Mouse (Mus musculus): ENCODE data around the gene Abcc10. TPM values are rescaled to one million over a fixed set of nuclear protein-coding genes. Genes with fewer than 3 reads are reported as not detected.

The Abcc10 gene
- polyA plus RNA-seq, 1 experiment from 2014 or later = 3.6 TPM

GRCm38 (mm10) chr17:46275034-46275433 is 53.1 kb downstream of the Abcc10 start:
- 74% methylated on average over 6 of the region's 6 CpGs for WGBS
- H3K9ac ChIP-seq (replicated peaks; ENCODE audit: low read length) = no peak overlapping the region
- no peak overlapping the region for H3K27ac ChIP-seq (replicated peaks; ENCODE audit: low read depth, low read length)
- no peaks in the 10 kb centered on the region for H3K9me3 ChIP-seq (replicated peaks; ENCODE audit: control insufficient read depth, low read length)
- H3K36me3 ChIP-seq (replicated peaks; ENCODE audit: control insufficient read depth, insufficient read depth, low read depth, low read length) = peaks cover 1% of the 10 kb centered on the region; the same call in 1 of the 2 replicates
- peaks cover 2% of the 10 kb centered on the region; the same call in 1 of the 2 replicates for H3K4me1 ChIP-seq (ENCODE audit: control insufficient read depth, insufficient read depth, low read length)
- ATAC-seq (replicated peaks; ENCODE audit: insufficient number of reproducible peaks, low FRiP score, low TSS enrichment, low read depth) (no peak), DNase-seq (ENCODE audit: low spot score) (no peak)
- H3K4me3 ChIP-seq (ENCODE audit: low read depth, low read length) = no peak overlapping the region
- H3K27me3 ChIP-seq (ENCODE audit: control insufficient read depth, insufficient read depth, low read length) = no peaks in the 10 kb centered on the region
- H3K4me2 ChIP-seq (ENCODE audit: low read depth, low read length) = no peak overlapping the region

- Histone ChIP-seq H3K4me3 (ENCODE audit: low read depth, low read length) (no peak overlapping the region), H3K36me3 (replicated peaks; ENCODE audit: control insufficient read depth, insufficient read depth, low read depth, low read length) (peaks cover 4% of the 10 kb centered on the region; the same call in 1 of the 2 replicates), H3K27ac (replicated peaks; ENCODE audit: low read depth, low read length) (no peak overlapping the region), H3K9me3 (replicated peaks; ENCODE audit: control insufficient read depth, low read length) (no peaks in the 10 kb centered on the region), H3K4me2 (ENCODE audit: low read depth, low read length) (no peak overlapping the region; the same call in 1 of the 2 replicates), H3K27me3 (ENCODE audit: control insufficient read depth, insufficient read depth, low read length) (no peaks in the 10 kb centered on the region), H3K4me1 (ENCODE audit: control insufficient read depth, insufficient read depth, low read length) (peaks cover 2% of the 10 kb centered on the region; the same call in 1 of the 2 replicates), H3K9ac (replicated peaks; ENCODE audit: low read length) (no peak overlapping the region)
- WGBS = 38% methylated on average over 6 of the region's 6 CpGs
- DNase-seq (ENCODE audit: low spot score) (no peak), ATAC-seq (replicated peaks; ENCODE audit: insufficient number of reproducible peaks, low FRiP score, low TSS enrichment, low read depth) (no peak)
Measured at GRCm38 (mm10) chr17:46274465-46274864, 53.7 kb downstream of the Abcc10 start.

DNA sequence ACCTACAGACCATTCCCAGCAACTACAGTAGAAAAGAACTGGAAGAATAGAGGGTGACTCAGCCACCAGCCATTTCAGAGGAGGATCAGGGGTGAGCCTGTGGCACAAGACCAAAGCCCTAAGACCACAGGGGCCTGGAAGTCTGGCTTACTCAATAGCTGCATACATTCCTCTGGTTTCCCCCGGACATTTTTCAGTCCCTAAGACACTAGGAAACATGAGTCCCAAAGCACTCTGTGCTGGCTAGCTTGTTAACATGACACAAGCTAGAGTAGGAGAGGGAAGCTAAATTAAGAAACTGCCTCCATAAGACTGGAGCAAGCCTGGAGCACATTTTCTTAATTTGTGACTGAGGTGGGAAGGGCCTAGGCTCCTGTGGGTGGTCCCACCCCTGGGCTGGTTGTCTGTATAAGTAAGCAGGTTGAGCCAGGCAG is 54.3 kb downstream of the Abcc10 start:
- Histone ChIP-seq H3K9ac (replicated peaks; ENCODE audit: low read length) (no peak overlapping the region), H3K4me3 (ENCODE audit: low read depth, low read length) (no peak overlapping the region)
- ATAC-seq (replicated peaks; ENCODE audit: insufficient number of reproducible peaks, low FRiP score, low TSS enrichment, low read depth) = 0 out of 2 replicates have a peak, but pooled peaks have one; percentile 55

GRCm38 (mm10) chr17:46272675-46273074 is 55.5 kb downstream of the Abcc10 start:
- WGBS = 82% methylated on average over 5 of the region's 5 CpGs
- ATAC-seq (replicated peaks; ENCODE audit: insufficient number of reproducible peaks, low FRiP score, low TSS enrichment, low read depth) = no peak
- H3K27ac ChIP-seq (replicated peaks; ENCODE audit: low read depth, low read length) = no peak overlapping the region
- DNase-seq (ENCODE audit: low spot score) = no peak
- H3K4me2 ChIP-seq (ENCODE audit: low read depth, low read length) = no peak overlapping the region
- no peak overlapping the region for H3K9ac ChIP-seq (replicated peaks; ENCODE audit: low read length)
- H3K36me3 ChIP-seq (replicated peaks; ENCODE audit: control insufficient read depth, insufficient read depth, low read depth, low read length) = peaks cover 4% of the 10 kb centered on the region; the same call in 1 of the 2 replicates
- no peaks in the 10 kb centered on the region for H3K9me3 ChIP-seq (replicated peaks; ENCODE audit: control insufficient read depth, low read length)
- H3K4me3 ChIP-seq (ENCODE audit: low read depth, low read length) = no peak overlapping the region
- H3K4me1 ChIP-seq (ENCODE audit: control insufficient read depth, insufficient read depth, low read length) = peaks cover 2% of the 10 kb centered on the region; the same call in 1 of the 2 replicates
- H3K27me3 ChIP-seq (ENCODE audit: control insufficient read depth, insufficient read depth, low read length) = no peaks in the 10 kb centered on the region

More for the DNA sequence above, 54.3 kb downstream of the Abcc10 start:
- no peaks in the 10 kb centered on the region for H3K27me3 ChIP-seq (ENCODE audit: control insufficient read depth, insufficient read depth, low read length)
- no peak overlapping the region for H3K27ac ChIP-seq (replicated peaks; ENCODE audit: low read depth, low read length)
- H3K4me2 ChIP-seq (ENCODE audit: low read depth, low read length) = no peak overlapping the region
- peaks cover 2% of the 10 kb centered on the region; the same call in 1 of the 2 replicates for H3K4me1 ChIP-seq (ENCODE audit: control insufficient read depth, insufficient read depth, low read length)
- WGBS = 31% methylated on average over 1 of the region's 1 CpGs
- peak; percentile 39 for DNase-seq (ENCODE audit: low spot score)
- H3K36me3 ChIP-seq (replicated peaks; ENCODE audit: control insufficient read depth, insufficient read depth, low read depth, low read length) = peaks cover 4% of the 10 kb centered on the region; the same call in 1 of the 2 replicates
- no peaks in the 10 kb centered on the region for H3K9me3 ChIP-seq (replicated peaks; ENCODE audit: control insufficient read depth, low read length)

- peaks cover 4% of the 10 kb centered on the region; the same call in 1 of the 2 replicates for H3K36me3 ChIP-seq (replicated peaks; ENCODE audit: control insufficient read depth, insufficient read depth, low read depth, low read length)
- H3K9me3 ChIP-seq (replicated peaks; ENCODE audit: control insufficient read depth, low read length) = no peaks in the 10 kb centered on the region
- no peaks in the 10 kb centered on the region for H3K27me3 ChIP-seq (ENCODE audit: control insufficient read depth, insufficient read depth, low read length)
- no peak overlapping the region for H3K27ac ChIP-seq (replicated peaks; ENCODE audit: low read depth, low read length)
- DNase-seq (ENCODE audit: low spot score) (no peak), ATAC-seq (replicated peaks; ENCODE audit: insufficient number of reproducible peaks, low FRiP score, low TSS enrichment, low read depth) (no peak)
- peaks cover 2% of the 10 kb centered on the region; the same call in 1 of the 2 replicates for H3K4me1 ChIP-seq (ENCODE audit: control insufficient read depth, insufficient read depth, low read length)
- 83% methylated on average over 2 of the region's 2 CpGs for WGBS
- H3K9ac ChIP-seq (replicated peaks; ENCODE audit: low read length) = no peak overlapping the region
- H3K4me2 ChIP-seq (ENCODE audit: low read depth, low read length) = no peak overlapping the region
- H3K4me3 ChIP-seq (ENCODE audit: low read depth, low read length) = no peak overlapping the region
Measured at GRCm38 (mm10) chr17:46272058-46272457, 56.1 kb downstream of the Abcc10 start.

DNA sequence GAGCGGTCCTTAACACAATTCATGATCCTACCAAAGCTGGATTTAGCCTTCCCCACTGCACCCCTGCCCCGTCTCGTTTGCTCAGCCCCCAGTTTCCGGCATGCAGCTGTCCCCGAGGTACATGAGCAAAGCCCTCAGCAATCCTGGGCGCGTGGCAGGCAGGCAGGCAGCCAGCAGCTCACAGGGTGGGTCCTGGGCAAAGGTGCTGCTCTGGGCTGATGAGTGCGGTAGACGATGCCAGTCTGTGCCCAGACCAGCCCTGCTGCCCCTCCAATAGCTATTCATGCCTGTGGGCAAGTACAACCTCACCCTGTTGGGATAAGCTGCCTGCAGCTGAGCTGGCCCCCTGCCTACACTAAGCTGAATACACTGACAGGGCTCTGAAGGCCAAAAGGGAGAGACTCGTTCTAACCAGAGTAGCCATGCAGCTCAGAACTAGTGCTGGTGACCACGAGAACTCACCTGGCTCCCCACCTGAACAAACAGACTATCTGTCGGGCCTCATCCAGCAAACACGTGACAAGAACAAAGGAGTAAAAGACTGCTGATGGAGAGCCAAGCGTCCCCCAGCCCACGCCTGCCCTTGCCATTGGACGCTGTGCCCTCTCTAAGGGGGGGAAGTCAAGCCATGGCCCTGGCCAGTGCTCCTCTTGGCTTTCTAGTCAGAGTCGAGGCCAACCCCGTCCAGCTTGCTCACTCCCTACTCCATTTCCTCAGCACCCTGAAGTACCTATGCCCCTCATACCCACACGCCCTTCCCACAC is 58.2 kb downstream of the Abcc10 start:
- DNase-seq (ENCODE audit: low spot score) = no peak
- peaks cover 8% of the 10 kb centered on the region; the same call in 1 of the 2 replicates for H3K36me3 ChIP-seq (replicated peaks; ENCODE audit: control insufficient read depth, insufficient read depth, low read depth, low read length)

GRCm38 (mm10) chr17:46268026-46268720 is 60.0 kb downstream of the Abcc10 start:
- Histone ChIP-seq H3K27ac (replicated peaks; ENCODE audit: low read depth, low read length) (no peak overlapping the region), H3K36me3 (replicated peaks; ENCODE audit: control insufficient read depth, insufficient read depth, low read depth, low read length) (peaks cover 10% of the 10 kb centered on the region; the same call in 1 of the 2 replicates), H3K9me3 (replicated peaks; ENCODE audit: control insufficient read depth, low read length) (no peaks in the 10 kb centered on the region), H3K27me3 (ENCODE audit: control insufficient read depth, insufficient read depth, low read length) (no peaks in the 10 kb centered on the region), H3K4me1 (ENCODE audit: control insufficient read depth, insufficient read depth, low read length) (peaks cover 2% of the 10 kb centered on the region; the same call in 1 of the 2 replicates), H3K9ac (replicated peaks; ENCODE audit: low read length) (no peak overlapping the region), H3K4me2 (ENCODE audit: low read depth, low read length) (no peak overlapping the region), H3K4me3 (ENCODE audit: low read depth, low read length) (no peak overlapping the region)
- DNase-seq (ENCODE audit: low spot score) (no peak), ATAC-seq (replicated peaks; ENCODE audit: insufficient number of reproducible peaks, low FRiP score, low TSS enrichment, low read depth) (no peak)
- WGBS = 58% methylated on average over 10 of the region's 10 CpGs

More for the DNA sequence above, 58.2 kb downstream of the Abcc10 start:
- 84% methylated on average over 19 of the region's 19 CpGs for WGBS
- Histone ChIP-seq H3K27ac (replicated peaks; ENCODE audit: low read depth, low read length) (no peak overlapping the region), H3K4me1 (ENCODE audit: control insufficient read depth, insufficient read depth, low read length) (peaks cover 2% of the 10 kb centered on the region; the same call in 1 of the 2 replicates), H3K9ac (replicated peaks; ENCODE audit: low read length) (no peak overlapping the region), H3K4me3 (ENCODE audit: low read depth, low read length) (no peak overlapping the region), H3K4me2 (ENCODE audit: low read depth, low read length) (no peak overlapping the region), H3K27me3 (ENCODE audit: control insufficient read depth, insufficient read depth, low read length) (no peaks in the 10 kb centered on the region), H3K9me3 (replicated peaks; ENCODE audit: control insufficient read depth, low read length) (no peaks in the 10 kb centered on the region)
- ATAC-seq (replicated peaks; ENCODE audit: insufficient number of reproducible peaks, low FRiP score, low TSS enrichment, low read depth) = no peak

Data from embryonic facial prominence, embryonic 11.5 days (tissue).